Mouse (Mus musculus) heart, embryonic 11.5 days (tissue): ENCODE data around the gene Klhdc1. TPM values are rescaled to one million over a fixed set of nuclear protein-coding genes. Genes with fewer than 3 reads are reported as not detected.

Source experiments
- ATAC-seq: fragments of 200-750 bp; cut with Nextera tagmentation; replicated peaks from 2 replicates; pipeline ENCODE4 v1.8.0; 2017; ENCODE audit warnings: moderate library complexity; ENCODE audit not compliant: insufficient number of reproducible peaks, low FRiP score, low TSS enrichment
- H3K27ac ChIP-seq: fragments of 300-500 bp; sonication (generic); 2 replicates; pipeline ENCODE4 v1.5.1; 2014; ENCODE audit warnings: mild to moderate bottlenecking, low read depth, low read length
- H3K27me3 ChIP-seq: fragments of 300-500 bp; sonication (generic); 2 replicates; pipeline ENCODE4 v1.6.1; 2014; ENCODE audit warnings: mild to moderate bottlenecking, low read length, mixed read lengths; ENCODE audit not compliant: control insufficient read depth, insufficient read depth
- H3K36me3 ChIP-seq: fragments of 300-500 bp; sonication (generic); 2 replicates; pipeline ENCODE4 v1.6.1; 2014; ENCODE audit warnings: mild to moderate bottlenecking, low read length, moderate library complexity, mixed read lengths; ENCODE audit not compliant: control insufficient read depth, insufficient read depth
- H3K4me1 ChIP-seq: fragments of 300-500 bp; sonication (generic); 2 replicates; pipeline ENCODE4 v1.6.1; 2014; ENCODE audit warnings: low read length; ENCODE audit not compliant: control insufficient read depth, insufficient read depth
- H3K4me2 ChIP-seq: fragments of 300-500 bp; sonication (generic); 2 replicates; pipeline ENCODE4 v1.6.1; 2014; ENCODE audit warnings: mild to moderate bottlenecking, moderate library complexity
- H3K4me3 ChIP-seq: fragments of 300-500 bp; sonication (generic); 2 replicates; pipeline ENCODE4 v1.5.1; 2014; ENCODE audit warnings: low read depth, low read length
- H3K9ac ChIP-seq: fragments of 300-500 bp; sonication (generic); 2 replicates; pipeline ENCODE4 v1.6.1; 2014; ENCODE audit warnings: mild to moderate bottlenecking, low read depth, low read length, moderate library complexity
- H3K9me3 ChIP-seq: fragments of 300-500 bp; sonication (generic); replicated peaks from 2 replicates; pipeline ENCODE4 v1.6.1; 2016; ENCODE audit warnings: low read length; ENCODE audit not compliant: control insufficient read depth
- WGBS: fragments of 180-500 bp; shearing (Covaris S2); extraction: QIAGEN DNeasy Blood & Tissue Kit; methylation state at CpG from one replicate; pipeline ENCODE4 v1.1.7; 2014; ENCODE audit not compliant: insufficient replicate concordance; 5-methylcytosine and 5-hydroxymethylcytosine counted together
- polyA plus RNA-seq: library from polyadenylated mRNA; unstranded; fragments of >200 nt; fragmentation: Nextera tagmentation; extraction: Ambion mirVana; gene quantifications from 2 replicates; pipeline ENCODE4 v1.2.1, GENCODE M21; 2014

The Klhdc1 gene
- polyA plus RNA-seq, 1 experiment from 2014 or later = 7.7 TPM

- no peak overlapping the region for H3K27ac ChIP-seq
- WGBS = 93% methylated on average over 7 of the region's 7 CpGs
These were observed 65.4 kb downstream of the Klhdc1 start for GRCm38 (mm10) chr12:69306333-69306732.

GRCm38 (mm10) chr12:69309659-69310058 lies 68.7 kb downstream of the Klhdc1 start:
- Histone ChIP-seq H3K4me1 (no peaks in the 10 kb centered on the region), H3K4me3 (no peak overlapping the region), H3K4me2 (no peak overlapping the region), H3K9ac (no peak overlapping the region), H3K27me3 (no peaks in the 10 kb centered on the region), H3K9me3 (no peaks in the 10 kb centered on the region), H3K36me3 (peaks cover 53% of the 10 kb centered on the region), H3K27ac (no peak overlapping the region)
- ATAC-seq = no peak
- 95% methylated on average over 4 of the region's 4 CpGs for WGBS

More at GRCm38 (mm10) chr12:69306333-69306732, 65.4 kb downstream of the Klhdc1 start:
- no peak for ATAC-seq
- no peaks in the 10 kb centered on the region for H3K4me1 ChIP-seq
- H3K27me3 ChIP-seq = no peaks in the 10 kb centered on the region
- H3K36me3 ChIP-seq = peaks cover 64% of the 10 kb centered on the region
- H3K9ac ChIP-seq = no peak overlapping the region
- H3K9me3 ChIP-seq = no peaks in the 10 kb centered on the region
- H3K4me2 ChIP-seq = no peak overlapping the region
- no peak overlapping the region for H3K4me3 ChIP-seq

GRCm38 (mm10) chr12:69318431-69318830 lies 77.5 kb downstream of the Klhdc1 start:
- ATAC-seq = no peak; the same call in 1 of the 2 replicates
- H3K36me3 ChIP-seq = peaks cover 26% of the 10 kb centered on the region

GRCm38 (mm10) chr12:69331187-69331586 lies 90.2 kb downstream of the Klhdc1 start:
- no peak for ATAC-seq
- Histone ChIP-seq H3K4me2 (no peak overlapping the region), H3K9ac (no peak overlapping the region), H3K4me3 (no peak overlapping the region), H3K27me3 (no peaks in the 10 kb centered on the region), H3K36me3 (peaks cover 13% of the 10 kb centered on the region; the same call in 1 of the 2 replicates), H3K27ac (no peak overlapping the region), H3K9me3 (no peaks in the 10 kb centered on the region), H3K4me1 (no peaks in the 10 kb centered on the region)
- WGBS = 95% methylated on average over 3 of the region's 3 CpGs

More at GRCm38 (mm10) chr12:69318431-69318830, 77.5 kb downstream of the Klhdc1 start:
- Histone ChIP-seq H3K27me3 (no peaks in the 10 kb centered on the region), H3K27ac (peak overlapping the region; percentile 66), H3K9ac (no peak overlapping the region), H3K4me3 (no peak overlapping the region), H3K9me3 (no peaks in the 10 kb centered on the region), H3K4me2 (no peak overlapping the region), H3K4me1 (peaks cover 14% of the 10 kb centered on the region)

GRCm38 (mm10) chr12:69332147-69332546 lies 91.2 kb downstream of the Klhdc1 start:
- no peak for ATAC-seq
- H3K4me1 ChIP-seq = no peaks in the 10 kb centered on the region
- no peak overlapping the region for H3K27ac ChIP-seq
- peaks cover 17% of the 10 kb centered on the region for H3K36me3 ChIP-seq
- H3K4me3 ChIP-seq = no peak overlapping the region
- no peak overlapping the region for H3K9ac ChIP-seq
- H3K4me2 ChIP-seq = no peak overlapping the region
- H3K27me3 ChIP-seq = no peaks in the 10 kb centered on the region
- no peaks in the 10 kb centered on the region for H3K9me3 ChIP-seq
- WGBS = 88% methylated on average over 1 of the region's 1 CpGs

GRCm38 (mm10) chr12:69333547-69333946 lies 92.6 kb downstream of the Klhdc1 start:
- Histone ChIP-seq H3K9ac (no peak overlapping the region), H3K4me1 (no peaks in the 10 kb centered on the region), H3K36me3 (peaks cover 17% of the 10 kb centered on the region), H3K4me3 (no peak overlapping the region), H3K4me2 (no peak overlapping the region), H3K27me3 (no peaks in the 10 kb centered on the region), H3K27ac (no peak overlapping the region), H3K9me3 (no peaks in the 10 kb centered on the region)
- WGBS = 86% methylated on average over 2 of the region's 2 CpGs
- no peak for ATAC-seq

Other genes starting within 250 kb of the Klhdc1 start
- 1,249 and 1,400 TPM in 2 replicates for gene Rps29, start 82.0 kb upstream of the Klhdc1 start, polyA plus RNA-seq
- 17.1 and 20.8 TPM in 2 replicates for gene Lrr1, start 72.4 kb upstream of the Klhdc1 start, polyA plus RNA-seq
- 539 and 559 TPM in 2 replicates for gene Rpl36al, start 57.1 kb upstream of the Klhdc1 start, polyA plus RNA-seq
- gene Mgat2, start 57.0 kb upstream of the Klhdc1 start, polyA plus RNA-seq = 35.3 and 37.3 TPM in 2 replicates
- 19.0 and 20.9 TPM in 2 replicates for gene Gm49383, start 44.1 kb upstream of the Klhdc1 start, polyA plus RNA-seq
- gene Dnaaf2, start 42.7 kb upstream of the Klhdc1 start, polyA plus RNA-seq = 6.2 and 9.2 TPM in 2 replicates
- gene Gm49384, start 36.9 kb upstream of the Klhdc1 start, polyA plus RNA-seq = 22.1 and 22.2 TPM in 2 replicates
- gene Pole2, start 13.0 kb upstream of the Klhdc1 start, polyA plus RNA-seq = 20.7 and 22.2 TPM in 2 replicates
- gene Klhdc2, start 55.5 kb downstream of the Klhdc1 start, polyA plus RNA-seq = 151 and 157 TPM in 2 replicates
- 62.1 and 69.9 TPM in 2 replicates for gene Nemf, start 116.0 kb downstream of the Klhdc1 start, polyA plus RNA-seq
- 38.0 and 41.6 TPM in 2 replicates for gene Arf6, start 131.0 kb downstream of the Klhdc1 start, polyA plus RNA-seq
- gene Gm9887, start 131.3 kb downstream of the Klhdc1 start, polyA plus RNA-seq = 1.3 and 1.5 TPM in 2 replicates